Mouse (Mus musculus): Measurements from ENCODE around the gene Marc2.

DNA sequence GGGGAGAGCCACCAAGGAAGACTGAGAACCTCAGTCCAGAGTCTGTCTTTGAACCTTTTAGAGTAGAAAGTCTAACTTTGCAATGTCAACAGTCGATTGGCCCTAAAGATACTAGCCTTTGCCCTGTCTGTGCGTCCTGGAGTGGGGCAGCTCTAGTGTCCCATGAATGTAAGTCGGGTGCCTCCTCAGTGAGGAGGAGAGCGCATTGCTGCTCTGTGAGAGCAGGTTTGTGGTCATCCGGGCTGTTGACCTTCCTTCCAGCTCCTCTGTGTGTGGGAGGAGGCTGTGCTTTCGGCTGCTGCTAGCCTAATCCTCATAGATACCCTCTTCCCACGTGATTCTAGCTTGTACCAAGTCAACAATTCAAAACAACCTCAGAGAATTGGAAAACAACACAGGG is 4.9 kb upstream of the Marc2 start:
- TF ChIP-seq POLR2A (IDR thresholded peaks at IDR 0.05; ENCODE audit: borderline replicate concordance, extremely low read depth, low read depth, low read length) (no peak), CTCF (IDR thresholded peaks at IDR 0.05; ENCODE audit: insufficient read depth, low read length) (no peak)
